Mouse (Mus musculus): ENCODE measurements around the gene Sh3bp5.

DNA sequence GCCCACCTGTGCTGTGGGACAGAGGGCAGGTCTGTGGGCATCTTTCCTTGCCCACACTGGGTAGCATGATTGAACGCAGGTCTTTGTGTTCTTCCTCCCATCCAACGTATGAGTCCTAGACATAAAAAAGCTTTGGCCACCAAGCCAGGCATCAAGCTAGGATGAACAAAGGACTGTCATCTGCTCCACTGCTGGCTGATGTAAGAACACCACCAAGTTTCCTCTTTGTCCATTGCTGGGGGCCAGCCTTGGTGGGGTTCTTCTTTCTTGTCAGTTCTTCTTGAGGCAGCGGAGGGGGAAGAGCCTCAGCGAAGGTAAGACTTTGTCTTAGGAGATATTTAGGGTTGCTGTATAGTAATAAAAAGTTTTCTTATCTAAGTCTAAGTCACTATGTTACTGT, 104.9 kb downstream of the Sh3bp5 start:
- TF ChIP-seq CTCF (IDR thresholded peaks at IDR 0.05; ENCODE audit: low read depth) (no peak), EP300 (optimal IDR thresholded peaks at IDR 0.05) (no peak)
